Mouse (Mus musculus): Measurements from ENCODE around the gene Grin2b. TPM values are rescaled to one million over a fixed set of nuclear protein-coding genes. Genes with fewer than 3 reads are reported as not detected.
"Not testable (repeated sequence)": the region's sequence is repeated elsewhere in the genome, so short reads cannot be mapped to it uniquely, and the experiment has no call there.

The Grin2b gene
- total RNA-seq, 2 experiments from 2014 or later, result 341 to 375 TPM

DNA sequence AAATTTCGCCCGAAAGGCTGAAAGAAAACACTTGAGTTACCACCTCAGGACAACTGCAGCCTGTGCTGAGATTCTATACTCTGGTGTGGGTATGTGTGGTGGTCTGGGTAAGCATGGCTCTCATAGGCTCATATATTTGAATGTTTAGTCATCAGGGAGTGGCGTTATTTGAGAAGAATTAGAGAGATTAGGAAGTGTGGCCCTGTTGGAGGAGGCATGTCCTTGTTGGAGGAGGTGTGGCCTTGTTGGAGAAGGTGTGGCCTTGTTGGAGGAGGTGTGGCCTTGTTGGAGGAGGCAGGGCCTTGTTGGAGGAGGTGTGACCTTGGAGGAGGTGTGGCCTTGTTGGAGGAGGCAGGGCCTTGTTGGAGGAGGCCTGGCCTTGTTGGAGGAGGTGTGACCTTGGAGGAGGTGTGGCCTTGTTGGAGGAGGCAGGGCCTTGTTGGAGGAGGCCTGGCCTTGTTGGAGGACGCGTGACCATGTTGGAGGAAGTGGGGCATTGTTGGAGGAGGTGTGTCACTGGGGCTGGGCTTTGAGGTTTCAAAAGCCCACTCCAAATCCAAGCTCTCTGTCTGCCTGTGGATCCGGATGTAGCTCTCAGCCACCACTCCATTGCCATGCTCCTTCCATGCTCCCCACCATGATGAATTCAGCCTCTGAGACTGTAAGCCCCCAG, 466.3 kb downstream of the Grin2b start:
- not testable (repeated sequence) for DNase-seq (ENCODE audit: low spot score in 2 of 2)

DNA sequence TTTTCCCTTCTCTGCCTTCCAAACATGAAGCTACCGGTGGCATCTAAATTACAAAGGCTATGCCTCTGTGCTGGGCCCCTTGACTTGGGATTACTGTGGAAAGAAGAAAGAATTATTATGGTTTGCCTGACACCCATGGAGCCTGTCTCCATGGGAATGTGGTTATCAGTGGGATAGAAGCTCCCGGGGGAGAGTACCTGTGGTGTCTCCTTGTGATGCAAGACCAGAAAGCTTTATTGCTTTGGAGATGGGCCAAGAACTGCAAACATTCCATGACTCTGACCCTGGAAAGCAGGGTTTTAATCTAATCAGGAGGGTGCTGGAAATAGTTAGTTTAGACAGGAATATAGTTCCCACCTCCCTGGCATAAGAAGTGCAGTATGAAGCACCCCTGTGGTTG, 469.7 kb downstream of the Grin2b start:
- DNase-seq (ENCODE audit: low spot score in 2 of 2), result no peak

GRCm38 (mm10) chr6:135701361-135701760, 471.9 kb downstream of the Grin2b start:
- DNase-seq (ENCODE audit: low spot score in 2 of 2), result no peak

DNA sequence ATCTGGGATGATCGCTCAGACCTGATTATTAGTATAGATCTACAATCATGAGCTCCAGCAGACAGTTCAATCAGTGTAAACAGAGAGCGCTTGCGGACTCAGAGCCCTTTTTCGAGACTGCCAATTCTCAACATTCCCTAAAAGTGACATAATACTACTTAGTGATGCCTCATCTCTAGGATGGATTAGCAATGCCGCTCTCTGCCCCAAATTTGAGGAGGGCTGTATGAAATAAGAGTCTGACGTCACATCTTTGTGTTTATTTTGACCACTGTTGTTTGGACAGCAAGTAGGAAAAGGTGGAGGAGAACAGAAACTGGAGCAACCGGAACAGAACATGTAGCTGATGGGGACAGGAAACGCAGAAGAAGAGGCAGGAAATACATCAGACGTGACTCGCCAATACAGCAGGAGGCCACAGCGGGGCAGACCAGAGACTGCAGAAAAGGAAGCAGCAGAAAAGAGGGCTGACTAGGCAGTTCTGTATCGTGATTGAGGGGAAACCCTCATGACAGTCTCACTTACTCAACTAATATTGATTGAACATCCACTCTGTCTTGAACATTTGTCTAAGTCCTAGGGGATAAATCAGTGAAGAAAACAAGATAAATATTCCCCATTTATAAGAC, 472.5 kb downstream of the Grin2b start:
- DNase-seq (ENCODE audit: low spot score in 2 of 2), result no peak

- DNase-seq (ENCODE audit: low spot score in 2 of 2), result no peak
These were observed 480.8 kb downstream of the Grin2b start for GRCm38 (mm10) chr6:135692533-135692932.

DNA sequence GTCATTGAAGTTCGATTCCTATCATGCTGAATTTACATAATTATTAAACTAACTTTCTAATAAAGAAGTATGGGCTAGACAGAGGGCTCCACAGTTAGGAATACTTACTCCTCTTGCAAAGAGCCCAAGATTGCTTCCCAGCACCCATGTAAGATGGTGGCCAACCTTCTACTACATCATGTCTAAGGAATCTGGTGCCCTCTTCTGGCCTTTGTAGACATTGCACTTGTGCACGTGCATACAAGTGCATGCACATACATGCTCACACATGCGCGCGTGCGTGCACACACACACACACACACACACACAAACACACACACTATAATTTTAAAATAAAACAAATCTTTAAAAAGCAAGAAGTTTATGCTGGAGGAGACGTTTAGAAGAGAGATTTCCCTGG, 481.8 kb downstream of the Grin2b start:
- DNase-seq (ENCODE audit: low spot score in 2 of 2), result no peak

GRCm38 (mm10) chr6:135687926-135688325, 485.4 kb downstream of the Grin2b start:
- DNase-seq (ENCODE audit: low spot score in 2 of 2), result peak; percentile 51

DNA sequence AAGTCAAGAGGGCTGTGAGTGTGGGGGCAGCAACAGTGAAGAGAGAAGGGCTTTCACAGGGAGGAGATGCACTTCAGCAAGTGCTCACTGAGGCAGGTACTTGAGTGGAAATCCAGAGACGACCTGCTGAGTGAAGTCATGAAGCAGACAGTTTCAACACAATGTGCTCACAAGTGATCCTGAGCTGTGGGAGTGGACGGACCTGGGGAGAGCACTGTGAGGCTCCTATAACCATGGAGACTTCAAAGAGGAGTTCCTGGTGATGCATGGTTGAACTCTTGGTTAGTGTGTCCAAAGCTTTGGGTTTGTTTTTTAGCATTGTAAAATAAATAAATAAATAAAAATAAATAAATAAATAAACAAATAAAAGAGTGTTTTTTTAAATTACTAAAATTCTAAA, 489.1 kb downstream of the Grin2b start:
- DNase-seq (ENCODE audit: low spot score in 2 of 2), result no peak

DNA sequence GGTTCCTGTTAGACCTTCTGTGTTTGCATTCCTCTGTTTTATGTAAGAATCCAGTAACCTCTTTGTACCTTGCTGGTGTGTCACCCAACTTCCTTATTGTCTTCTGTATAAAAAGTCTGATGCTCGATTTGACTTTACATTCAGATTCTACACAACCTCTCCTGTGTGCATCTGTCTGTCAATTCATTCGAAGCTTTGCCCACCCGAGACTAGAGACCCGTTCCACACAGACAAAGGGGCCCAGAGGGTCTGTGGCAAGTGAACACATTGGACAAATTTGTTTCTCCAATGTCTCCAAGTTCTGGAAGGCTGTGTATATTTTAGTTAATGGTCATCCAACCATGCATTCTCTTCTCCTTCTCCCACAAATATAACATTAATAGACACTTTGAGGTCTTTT, 491.9 kb downstream of the Grin2b start:
- DNase-seq (ENCODE audit: low spot score in 2 of 2), result not testable (repeated sequence)

- no peak for DNase-seq (ENCODE audit: low spot score in 2 of 2)
These were observed 493.1 kb downstream of the Grin2b start for GRCm38 (mm10) chr6:135680105-135680710.

GRCm38 (mm10) chr6:135674380-135674779, 498.9 kb downstream of the Grin2b start:
- DNase-seq (ENCODE audit: low spot score in 2 of 2), result no peak

- DNase-seq (ENCODE audit: low spot score in 2 of 2), result no peak
These were observed 501.3 kb downstream of the Grin2b start for GRCm38 (mm10) chr6:135672003-135672402.

Small RNAs within 50 kb of the gene (microRNA-seq; reads per million reads assigned to microRNA genes)
- gene Gm22892, result 0 to 0.59 reads per million in 2 experiments

Other genes starting within 250 kb of the Grin2b start
- gene Gm8994, start 154.0 kb upstream of the Grin2b start, total RNA-seq (2021), result not detected
- gene E330021D16Rik, start 242.1 kb upstream of the Grin2b start, total RNA-seq (2021), result not detected